Mouse (Mus musculus) embryonic facial prominence, embryonic 12.5 days (tissue): ENCODE results near the gene Slc31a1. TPM values are rescaled to one million over a fixed set of nuclear protein-coding genes. Genes with fewer than 3 reads are reported as not detected.

Experiments used
- ATAC-seq: fragments of 200-750 bp; cut with Nextera tagmentation; 2 replicates; pipeline ENCODE4 v1.8.0; 2017; ENCODE audit not compliant: insufficient number of reproducible peaks, insufficient read depth, low FRiP score, low TSS enrichment
- H3K27ac ChIP-seq: fragments of 300-500 bp; sonication (generic); 2 replicates; pipeline ENCODE4 v1.5.1; 2016; ENCODE audit warnings: mild to moderate bottlenecking
- H3K27me3 ChIP-seq: fragments of 300-500 bp; sonication (generic); 2 replicates; pipeline ENCODE4 v1.6.1; 2016; ENCODE audit warnings: mild to moderate bottlenecking, moderate library complexity
- H3K36me3 ChIP-seq: fragments of 300-500 bp; sonication (generic); 2 replicates; pipeline ENCODE4 v1.6.1; 2016; ENCODE audit warnings: mild to moderate bottlenecking
- H3K4me1 ChIP-seq: fragments of 300-500 bp; sonication (generic); 2 replicates; pipeline ENCODE4 v1.6.1; 2016
- H3K4me2 ChIP-seq: fragments of 300-500 bp; sonication (generic); replicated peaks from 2 replicates; pipeline ENCODE4 v1.6.1; 2016; ENCODE audit warnings: mild to moderate bottlenecking, moderate library complexity
- H3K4me3 ChIP-seq: fragments of 300-500 bp; sonication (generic); 2 replicates; pipeline ENCODE4 v1.5.1; 2016; ENCODE audit warnings: mild to moderate bottlenecking
- H3K9ac ChIP-seq: fragments of 300-500 bp; sonication (generic); 2 replicates; pipeline ENCODE4 v1.6.1; 2016; ENCODE audit warnings: mild to moderate bottlenecking, moderate library complexity
- H3K9me3 ChIP-seq: fragments of 300-500 bp; sonication (generic); 2 replicates; pipeline ENCODE4 v1.6.1; 2016; ENCODE audit warnings: mild to moderate bottlenecking, moderate library complexity
- WGBS: fragments of 180-500 bp; shearing (Covaris S2); methylation state at CpG from one replicate; pipeline ENCODE4 v1.1.7; 2016; 5-methylcytosine and 5-hydroxymethylcytosine counted together
- polyA plus RNA-seq: library from polyadenylated mRNA; unstranded; fragments of >200 nt; fragmentation: Nextera tagmentation; extraction: Ambion mirVana; gene quantifications from 2 replicates; pipeline ENCODE4 v1.2.1, GENCODE M21; 2016

The Slc31a1 gene
- polyA plus RNA-seq, 1 experiment from 2014 or later = 44.8 TPM

- no peak for ATAC-seq
- H3K27ac ChIP-seq = no peak overlapping the region
- H3K27me3 ChIP-seq = no peaks in the 10 kb centered on the region
- H3K9me3 ChIP-seq = no peaks in the 10 kb centered on the region
- WGBS = 87% methylated on average over 5 of the region's 5 CpGs
- peaks cover 48% of the 10 kb centered on the region for H3K36me3 ChIP-seq
- H3K4me3 ChIP-seq = no peak overlapping the region
- H3K9ac ChIP-seq = no peak overlapping the region
- H3K4me1 ChIP-seq = no peaks in the 10 kb centered on the region
- H3K4me2 ChIP-seq = no peak overlapping the region
Observed at GRCm38 (mm10) chr4:62389592-62390512, 29.3 kb downstream of the Slc31a1 start.

DNA sequence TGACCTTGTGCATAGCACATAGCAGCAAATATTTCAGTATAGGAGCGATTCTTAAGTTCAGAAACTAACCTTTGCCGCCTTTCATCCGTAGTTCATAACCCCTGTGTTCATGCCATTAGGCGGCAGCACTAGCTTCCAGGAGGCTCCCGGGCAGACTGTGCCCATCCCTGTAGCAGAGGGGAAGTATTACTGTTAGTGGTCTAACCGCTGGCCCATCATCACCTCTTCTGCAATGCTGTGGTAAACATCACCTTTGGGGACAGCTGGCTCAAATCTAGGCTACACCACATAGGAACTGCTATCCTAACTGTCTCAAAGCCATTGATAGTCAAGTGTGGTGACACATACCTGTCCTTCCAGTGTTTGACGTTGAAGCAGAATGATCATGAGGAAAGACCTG, 31.4 kb downstream of the Slc31a1 start:
- ATAC-seq = no peak
- no peak overlapping the region for H3K9ac ChIP-seq
- no peaks in the 10 kb centered on the region for H3K4me1 ChIP-seq
- H3K27me3 ChIP-seq = no peaks in the 10 kb centered on the region
- no peak overlapping the region for H3K4me3 ChIP-seq
- 84% methylated on average over 7 of the region's 7 CpGs for WGBS
- H3K4me2 ChIP-seq = no peak overlapping the region
- H3K36me3 ChIP-seq = peaks cover 58% of the 10 kb centered on the region
- no peaks in the 10 kb centered on the region for H3K9me3 ChIP-seq
- H3K27ac ChIP-seq = no peak overlapping the region

- H3K27me3 ChIP-seq = no peaks in the 10 kb centered on the region
- peaks cover 62% of the 10 kb centered on the region for H3K36me3 ChIP-seq
- H3K4me2 ChIP-seq = no peak overlapping the region
- no peak overlapping the region for H3K9ac ChIP-seq
- no peak overlapping the region for H3K27ac ChIP-seq
- no peaks in the 10 kb centered on the region for H3K4me1 ChIP-seq
- no peak for ATAC-seq
- no peaks in the 10 kb centered on the region for H3K9me3 ChIP-seq
- no peak overlapping the region for H3K4me3 ChIP-seq
- 64% methylated on average over 6 of the region's 6 CpGs for WGBS
Observed at GRCm38 (mm10) chr4:62393459-62393858, 32.9 kb downstream of the Slc31a1 start.

DNA sequence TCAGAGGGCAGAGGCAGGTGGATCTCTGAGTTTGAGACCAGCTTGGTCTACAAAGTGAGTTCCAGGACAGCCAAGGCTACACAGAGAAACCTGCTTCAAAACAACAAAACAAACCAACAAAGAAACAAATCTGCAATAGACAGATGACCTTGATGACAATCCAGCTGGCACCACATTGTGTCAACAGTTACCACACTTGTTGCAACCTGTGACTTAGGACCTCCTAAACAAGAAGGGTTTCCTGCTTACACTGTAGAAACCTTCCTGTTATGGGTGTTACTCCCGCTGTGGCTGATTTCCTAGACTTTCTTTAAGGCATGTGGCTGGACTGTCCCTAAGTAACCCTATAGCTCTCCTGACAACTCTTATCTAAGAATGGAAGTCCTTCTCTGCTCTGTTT, 35.3 kb downstream of the Slc31a1 start:
- no peaks in the 10 kb centered on the region for H3K27me3 ChIP-seq
- H3K4me2 ChIP-seq = no peak overlapping the region
- H3K9me3 ChIP-seq = no peaks in the 10 kb centered on the region
- WGBS = 79% methylated on average over 1 of the region's 1 CpGs
- no peak overlapping the region for H3K9ac ChIP-seq
- ATAC-seq = no peak
- no peaks in the 10 kb centered on the region for H3K4me1 ChIP-seq
- peaks cover 71% of the 10 kb centered on the region for H3K36me3 ChIP-seq
- no peak overlapping the region for H3K4me3 ChIP-seq
- H3K27ac ChIP-seq = no peak overlapping the region

DNA sequence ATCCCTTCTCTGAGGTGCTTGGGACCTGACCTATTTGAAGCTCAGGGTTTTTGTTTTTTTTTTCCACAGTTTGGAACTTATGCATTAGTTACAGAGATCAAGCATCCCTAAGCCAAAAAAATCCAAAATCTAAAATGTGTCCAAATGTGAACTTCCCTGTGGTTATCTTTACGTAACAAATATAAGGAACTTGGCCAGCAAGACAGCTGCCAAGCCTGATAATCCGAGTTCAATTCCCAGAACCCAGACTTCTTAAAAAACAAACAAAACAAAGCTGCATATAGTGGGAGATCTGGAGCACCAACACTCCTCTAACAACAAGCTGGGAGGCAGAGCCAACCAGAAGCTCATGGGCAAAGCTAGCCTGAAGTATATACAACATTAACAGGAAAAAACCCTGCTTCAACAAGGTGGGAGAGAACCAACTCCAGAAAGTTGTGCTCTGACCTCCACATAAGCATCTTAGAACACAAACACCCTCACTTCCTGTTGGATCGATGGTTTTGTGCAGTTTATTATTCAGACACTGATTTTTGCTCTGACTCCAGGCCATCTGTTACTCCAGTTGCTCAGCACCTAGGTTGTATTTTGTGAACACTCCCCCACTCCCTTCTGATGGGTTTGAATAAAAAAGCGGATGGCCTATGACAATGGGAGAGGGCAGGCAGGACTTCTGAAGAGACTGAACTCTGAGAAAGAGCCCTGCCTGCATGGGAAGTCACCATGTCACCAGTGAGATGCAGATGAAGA, 37.3 kb downstream of the Slc31a1 start:
- H3K36me3 ChIP-seq = peaks cover 74% of the 10 kb centered on the region
- WGBS = 93% methylated on average over 4 of the region's 4 CpGs

DNA sequence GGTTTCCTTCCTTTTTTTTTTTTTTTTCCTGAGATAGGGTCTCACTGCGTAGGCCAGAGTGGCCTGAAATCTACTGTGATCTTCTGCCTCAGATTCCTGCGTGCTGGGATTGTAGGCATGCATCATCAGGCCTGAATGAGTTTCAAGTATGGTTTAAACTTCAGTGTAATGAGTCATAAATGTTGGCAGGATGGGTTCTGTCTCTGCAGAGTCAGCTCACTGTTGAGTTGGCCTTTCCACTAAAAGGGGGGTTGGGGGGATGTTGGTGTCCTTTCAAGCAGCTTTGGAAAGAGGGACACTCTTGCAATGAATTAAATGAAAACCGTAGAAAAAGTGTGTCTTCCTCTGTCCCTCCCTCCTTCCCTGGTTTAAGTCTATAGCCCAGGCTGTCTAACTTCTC, 38.4 kb downstream of the Slc31a1 start:
- Histone ChIP-seq H3K9ac (no peak overlapping the region), H3K4me3 (no peak overlapping the region), H3K4me1 (no peaks in the 10 kb centered on the region), H3K27ac (no peak overlapping the region), H3K36me3 (peaks cover 74% of the 10 kb centered on the region), H3K9me3 (no peaks in the 10 kb centered on the region), H3K27me3 (no peaks in the 10 kb centered on the region), H3K4me2 (no peak overlapping the region)
- 96% methylated on average over 3 of the region's 3 CpGs for WGBS
- ATAC-seq = no peak

More for the DNA sequence above, 37.3 kb downstream of the Slc31a1 start:
- H3K9ac ChIP-seq = no peak overlapping the region
- no peak for ATAC-seq
- no peaks in the 10 kb centered on the region for H3K9me3 ChIP-seq
- no peaks in the 10 kb centered on the region for H3K27me3 ChIP-seq
- no peak overlapping the region for H3K27ac ChIP-seq
- no peaks in the 10 kb centered on the region for H3K4me1 ChIP-seq
- H3K4me2 ChIP-seq = no peak overlapping the region
- H3K4me3 ChIP-seq = no peak overlapping the region

DNA sequence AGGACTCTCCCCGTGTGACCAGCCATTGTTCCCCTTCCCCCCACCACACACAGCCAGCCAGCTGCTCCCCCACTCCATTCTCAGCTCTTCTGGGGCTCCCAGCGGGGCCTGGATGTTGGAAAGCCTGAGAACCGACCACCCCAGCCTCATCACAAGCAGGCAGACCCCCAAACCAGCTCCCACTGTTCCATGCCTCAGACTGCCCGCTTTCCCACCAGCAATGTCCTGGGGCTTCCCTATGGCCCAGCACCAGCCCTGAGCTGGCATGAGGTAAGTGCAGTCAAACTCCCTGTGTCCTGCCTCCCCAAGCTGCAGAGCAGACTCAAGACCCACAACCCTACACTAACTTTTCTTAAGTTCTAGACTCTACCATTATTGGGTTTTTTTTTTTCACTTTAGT, 45.6 kb downstream of the Slc31a1 start:
- WGBS = 90% methylated on average over 4 of the region's 4 CpGs
- no peaks in the 10 kb centered on the region for H3K9me3 ChIP-seq
- H3K4me2 ChIP-seq = no peak overlapping the region; the same call in 1 of the 2 replicates
- no peaks in the 10 kb centered on the region for H3K27me3 ChIP-seq
- peaks cover 26% of the 10 kb centered on the region for H3K4me1 ChIP-seq
- H3K9ac ChIP-seq = no peak overlapping the region
- no peak for ATAC-seq
- no peak overlapping the region for H3K4me3 ChIP-seq
- H3K36me3 ChIP-seq = peaks cover 25% of the 10 kb centered on the region
- no peak overlapping the region for H3K27ac ChIP-seq

- Histone ChIP-seq H3K27ac (peak overlapping the region; percentile 88), H3K9ac (peak overlapping the region; percentile 73), H3K4me1 (peaks cover 26% of the 10 kb centered on the region), H3K36me3 (peaks cover 26% of the 10 kb centered on the region), H3K4me3 (peak overlapping the region; percentile 69), H3K4me2 (peak overlapping the region; percentile 51), H3K27me3 (no peaks in the 10 kb centered on the region), H3K9me3 (no peaks in the 10 kb centered on the region)
- peak; percentile 53 for ATAC-seq
- under 1% methylated on average over 35 of the region's 35 CpGs for WGBS
Observed at GRCm38 (mm10) chr4:62407730-62408582, 47.4 kb downstream of the Slc31a1 start.

GRCm38 (mm10) chr4:62408601-62409282, 48.2 kb downstream of the Slc31a1 start, which contains the start of the genes Cdc26 and Prpf4:
Gene Cdc26 (minus strand): TSS chr4:62408642.
Gene Prpf4 (plus strand): TSS chr4:62408797.
- WGBS = under 1% methylated on average over 39 of the region's 39 CpGs

DNA sequence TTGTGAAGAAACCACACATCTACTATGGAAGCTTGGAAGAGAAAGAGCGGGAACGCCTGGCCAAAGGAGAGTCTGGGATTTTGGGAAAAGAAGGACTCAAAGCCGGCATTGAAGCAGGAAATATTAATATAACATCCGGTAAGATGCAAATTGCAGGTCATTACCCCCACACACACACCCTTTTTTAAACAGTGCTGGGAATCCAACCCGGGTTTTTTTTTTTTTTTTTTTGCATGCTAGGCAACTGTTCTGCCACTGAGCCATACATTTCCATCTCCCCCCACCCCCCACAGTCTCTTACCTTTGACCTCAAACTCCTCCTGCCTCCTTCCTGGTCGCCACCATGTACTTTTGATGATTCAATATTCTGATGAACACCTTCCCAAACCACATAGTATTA, 49.1 kb downstream of the Slc31a1 start:
- H3K4me3 ChIP-seq = peak overlapping the region; percentile 69
- no peak for ATAC-seq
- H3K36me3 ChIP-seq = peaks cover 38% of the 10 kb centered on the region
- no peaks in the 10 kb centered on the region for H3K27me3 ChIP-seq
- H3K27ac ChIP-seq = no peak overlapping the region
- H3K9me3 ChIP-seq = no peaks in the 10 kb centered on the region
- peaks cover 25% of the 10 kb centered on the region for H3K4me1 ChIP-seq
- H3K9ac ChIP-seq = peak overlapping the region; percentile 83
- H3K4me2 ChIP-seq = peak overlapping the region; percentile 82
- WGBS = 35% methylated on average over 6 of the region's 6 CpGs

More at GRCm38 (mm10) chr4:62408601-62409282, 48.2 kb downstream of the Slc31a1 start, which contains the start of the genes Cdc26 and Prpf4:
- Histone ChIP-seq H3K9me3 (no peaks in the 10 kb centered on the region), H3K4me2 (peak within 1 kb of the TSS; percentile 82), H3K27me3 (no peaks in the 10 kb centered on the region), H3K9ac (peak within 1 kb of the TSS; percentile 83), H3K4me1 (peaks cover 26% of the 10 kb centered on the region), H3K4me3 (peak within 1 kb of the TSS; percentile 69), H3K36me3 (peaks cover 32% of the 10 kb centered on the region), H3K27ac (peak within 1 kb of the TSS; percentile 88)
- peak; percentile 98 for ATAC-seq
